Mouse (Mus musculus) T-helper 1 cell (primary cell): Measurements from ENCODE around the gene Kif21b.

Experiments used
- in situ Hi-C: fragments of 300-600 bp; cut with MboI, MseI; formaldehyde crosslinking; loops from one replicate; pipeline ENCODE4 v1.15.1; 2025; ENCODE audit warnings: high pct_unique_total_duplicates

Gene Kif21b

DNA sequence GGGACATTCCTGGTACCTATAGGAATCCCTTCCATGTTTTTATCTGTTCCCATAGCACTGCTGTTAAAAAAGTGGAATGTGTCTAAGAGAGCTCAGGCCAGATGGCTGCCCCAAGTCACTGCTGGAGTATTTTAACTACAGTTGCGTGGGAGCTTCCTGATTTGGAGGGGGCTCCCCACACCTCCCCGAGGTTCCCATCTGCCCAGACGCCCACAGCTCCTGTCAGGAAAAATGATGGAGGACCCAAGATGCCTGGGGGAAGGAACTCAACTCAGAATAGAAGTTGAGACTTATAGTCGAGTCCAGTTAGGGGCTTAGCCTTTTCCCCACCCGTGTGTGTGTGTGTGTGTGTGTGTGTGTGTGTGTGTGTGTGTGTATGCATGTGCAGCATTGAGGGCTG is 2.8 kb upstream of the Kif21b start:
- in situ Hi-C loops, result loop anchor here (25.0 kb wide), 2 partner anchors 559 to 2009 kb away; no protein-coding TSS in a partner anchor

- in situ Hi-C loops, result loop anchor here (25.0 kb wide), 2 partner anchors 558 to 2008 kb away; no protein-coding TSS in a partner anchor
Observed at GRCm38 (mm10) chr1:136128944-136129589, 2.1 kb upstream of the Kif21b start.

- in situ Hi-C loops, result loop anchor here (25.0 kb wide), 2 partner anchors 557 to 2007 kb away; no protein-coding TSS in a partner anchor
Observed at GRCm38 (mm10) chr1:136130107-136130506, 1.1 kb upstream of the Kif21b start.

DNA sequence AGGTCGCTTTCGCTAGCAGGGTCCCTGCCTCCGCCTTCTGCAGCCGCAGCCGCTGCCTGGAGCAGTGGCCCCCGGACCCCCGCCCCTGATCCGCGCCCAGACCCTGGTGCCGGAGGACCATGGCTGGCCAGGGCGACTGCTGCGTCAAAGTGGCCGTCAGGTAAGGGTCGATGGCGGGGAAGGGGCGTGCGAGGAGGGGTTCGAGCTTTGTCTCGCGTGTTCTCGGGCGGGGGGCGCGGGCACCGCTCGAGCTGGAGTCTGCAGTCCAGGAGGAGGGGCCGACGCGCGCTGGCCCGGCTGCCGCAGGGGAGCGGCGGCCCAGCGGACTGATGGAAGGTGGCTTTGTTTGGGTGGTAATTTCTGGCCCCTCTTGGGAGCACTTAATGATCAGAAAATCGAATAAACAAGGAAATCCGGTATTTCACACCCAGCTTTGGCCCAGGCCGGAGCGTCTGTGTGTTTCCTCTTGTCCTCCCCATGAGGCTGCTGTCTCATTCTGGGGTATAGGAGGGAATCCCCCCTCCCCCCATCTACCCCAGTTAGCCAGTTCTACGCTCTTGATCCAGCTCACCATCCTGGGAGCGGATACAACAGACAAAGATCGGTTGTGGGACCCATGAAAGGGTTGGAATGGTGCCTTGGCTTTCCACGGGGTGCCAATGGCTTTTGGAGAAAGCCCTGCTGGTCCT is 558 bp downstream of the Kif21b start:
- in situ Hi-C loops, result loop anchor here (25.0 kb wide), 2 partner anchors 556 to 2006 kb away; no protein-coding TSS in a partner anchor

- in situ Hi-C loops, result loop anchor here (25.0 kb wide), 2 partner anchors 555 to 2005 kb away; no protein-coding TSS in a partner anchor
Observed at GRCm38 (mm10) chr1:136132386-136133201, 1.4 kb downstream of the Kif21b start.

GRCm38 (mm10) chr1:136133570-136134240 is 2.5 kb downstream of the Kif21b start:
- in situ Hi-C loops, result loop anchor here (25.0 kb wide), 2 partner anchors 554 to 2004 kb away; no protein-coding TSS in a partner anchor

GRCm38 (mm10) chr1:136134547-136134946 is 3.4 kb downstream of the Kif21b start:
- in situ Hi-C loops, result loop anchor here (25.0 kb wide), 2 partner anchors 553 to 2003 kb away; no protein-coding TSS in a partner anchor

- in situ Hi-C loops, result loop anchor here (25.0 kb wide), 2 partner anchors 552 to 2002 kb away; no protein-coding TSS in a partner anchor
Observed at GRCm38 (mm10) chr1:136135046-136135445, 3.9 kb downstream of the Kif21b start.

- in situ Hi-C loops, result loop anchor here (25.0 kb wide), 2 partner anchors 551 to 2001 kb away; no protein-coding TSS in a partner anchor
Observed at GRCm38 (mm10) chr1:136135777-136136444, 4.7 kb downstream of the Kif21b start.

GRCm38 (mm10) chr1:136136547-136136946 is 5.4 kb downstream of the Kif21b start:
- in situ Hi-C loops, result loop anchor here (25.0 kb wide), 2 partner anchors 551 to 2001 kb away; no protein-coding TSS in a partner anchor

DNA sequence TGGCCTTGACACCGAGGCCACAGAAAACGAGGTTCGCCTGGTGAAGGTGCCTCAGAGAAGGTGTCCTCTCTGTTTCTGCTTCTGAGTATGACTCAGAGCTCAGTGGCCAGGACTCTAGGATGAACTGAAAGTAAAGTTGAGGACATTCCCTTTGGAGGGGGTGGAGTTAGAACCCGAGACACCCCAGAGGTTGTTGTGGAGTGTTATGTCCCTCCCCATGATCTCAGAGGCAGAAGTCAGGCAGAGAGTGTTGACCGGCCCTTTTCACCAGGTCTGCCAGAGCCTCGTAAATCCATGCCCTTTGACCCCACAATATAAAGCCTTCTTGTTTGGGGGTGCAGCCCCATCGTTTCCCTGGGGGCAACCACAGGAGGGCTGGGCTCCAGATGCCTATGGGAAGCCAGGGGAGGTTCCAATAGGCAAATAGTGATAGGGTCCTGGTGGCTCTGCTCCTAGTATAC is 5.9 kb downstream of the Kif21b start:
- in situ Hi-C loops, result loop anchor here (25.0 kb wide), 2 partner anchors 550 to 2000 kb away; no protein-coding TSS in a partner anchor

DNA sequence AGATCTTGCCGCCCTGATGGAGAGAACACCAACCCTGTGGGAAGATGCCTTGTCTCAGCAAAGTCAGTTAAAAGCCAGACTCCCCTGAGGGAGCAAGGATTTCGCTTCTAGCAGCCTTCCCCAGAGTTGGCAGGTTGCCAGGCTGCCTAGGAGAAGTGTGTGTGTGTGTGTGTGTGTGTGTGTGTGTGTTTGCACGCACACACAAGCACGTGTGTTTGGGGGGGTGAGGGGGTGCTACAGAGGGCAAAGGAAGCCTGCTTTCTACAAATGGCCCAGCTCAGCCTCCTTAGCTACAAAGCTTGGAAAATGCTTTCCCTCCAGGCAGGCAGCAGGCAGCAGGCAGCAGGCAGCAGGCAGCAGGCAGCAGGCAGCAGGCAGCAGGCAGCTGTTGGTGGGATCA is 6.4 kb downstream of the Kif21b start:
- in situ Hi-C loops, result loop anchor here (25.0 kb wide), 2 partner anchors 550 to 2000 kb away; no protein-coding TSS in a partner anchor

DNA sequence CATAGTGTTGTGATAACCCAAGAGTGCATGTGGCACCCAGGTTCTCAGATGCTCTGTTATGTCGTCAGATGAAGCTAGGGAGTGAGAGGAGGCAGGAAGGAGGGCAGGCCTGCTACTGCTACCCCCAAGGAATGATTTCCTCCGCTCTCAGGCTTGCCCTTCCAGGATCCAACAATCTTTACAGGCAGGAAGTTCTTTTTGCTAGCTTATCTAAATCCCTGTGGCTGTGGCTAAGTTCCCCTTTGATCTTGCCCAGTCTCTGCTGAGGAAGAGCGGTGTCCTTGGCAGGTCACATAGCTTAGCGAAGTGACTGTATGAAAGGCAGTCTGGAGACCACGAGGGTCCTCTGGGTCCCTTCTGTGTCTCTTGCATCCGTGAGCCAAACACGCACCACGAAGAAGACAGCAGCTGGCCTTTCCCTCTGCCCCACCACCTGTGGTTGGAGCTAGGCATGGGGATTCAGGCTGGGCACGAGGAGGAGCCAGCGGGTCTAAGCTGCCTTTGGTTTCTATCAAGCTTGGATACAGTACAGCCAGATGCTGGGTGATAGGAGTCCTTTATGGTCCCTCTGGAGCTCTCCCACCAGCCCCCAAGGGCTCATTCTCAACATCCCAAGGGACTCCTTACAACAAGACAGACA is 7.1 kb downstream of the Kif21b start:
- in situ Hi-C loops, result loop anchor here (25.0 kb wide), 2 partner anchors 549 to 1999 kb away; no protein-coding TSS in a partner anchor

DNA sequence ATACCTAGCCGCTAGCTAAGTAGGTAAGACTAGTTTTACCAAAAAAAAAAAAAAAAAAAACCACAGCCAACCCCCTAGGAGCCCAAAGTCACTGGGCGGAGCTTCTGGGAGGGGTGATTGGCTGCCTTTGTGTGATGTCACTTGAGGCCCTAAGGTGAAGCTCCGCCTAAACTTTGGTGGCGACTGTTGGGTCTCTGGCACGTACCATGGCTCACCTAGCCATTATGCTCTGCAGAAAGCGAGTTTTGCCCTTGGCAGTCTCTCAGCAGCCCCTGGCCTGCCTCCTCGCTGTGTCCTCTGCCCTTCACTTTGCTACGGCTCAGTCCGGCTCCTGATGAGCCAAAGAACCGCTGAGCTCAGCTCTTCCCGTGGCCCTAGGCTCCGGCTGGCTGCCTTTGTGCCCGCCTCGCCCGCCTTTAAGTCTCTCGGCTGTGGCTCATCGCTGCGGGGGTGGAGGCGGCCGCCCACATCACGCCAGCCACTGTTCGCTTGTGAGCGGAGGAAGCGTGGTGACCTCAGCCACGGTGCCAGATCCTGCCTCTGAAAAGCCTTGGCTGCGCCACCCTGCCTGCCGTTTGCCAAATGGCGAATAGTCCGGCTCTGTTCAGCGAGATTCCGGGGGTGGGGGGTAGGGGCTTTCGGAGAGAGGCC is 8.9 kb downstream of the Kif21b start:
- in situ Hi-C loops, result loop anchor here (25.0 kb wide), 2 partner anchors 547 to 1997 kb away; no protein-coding TSS in a partner anchor

DNA sequence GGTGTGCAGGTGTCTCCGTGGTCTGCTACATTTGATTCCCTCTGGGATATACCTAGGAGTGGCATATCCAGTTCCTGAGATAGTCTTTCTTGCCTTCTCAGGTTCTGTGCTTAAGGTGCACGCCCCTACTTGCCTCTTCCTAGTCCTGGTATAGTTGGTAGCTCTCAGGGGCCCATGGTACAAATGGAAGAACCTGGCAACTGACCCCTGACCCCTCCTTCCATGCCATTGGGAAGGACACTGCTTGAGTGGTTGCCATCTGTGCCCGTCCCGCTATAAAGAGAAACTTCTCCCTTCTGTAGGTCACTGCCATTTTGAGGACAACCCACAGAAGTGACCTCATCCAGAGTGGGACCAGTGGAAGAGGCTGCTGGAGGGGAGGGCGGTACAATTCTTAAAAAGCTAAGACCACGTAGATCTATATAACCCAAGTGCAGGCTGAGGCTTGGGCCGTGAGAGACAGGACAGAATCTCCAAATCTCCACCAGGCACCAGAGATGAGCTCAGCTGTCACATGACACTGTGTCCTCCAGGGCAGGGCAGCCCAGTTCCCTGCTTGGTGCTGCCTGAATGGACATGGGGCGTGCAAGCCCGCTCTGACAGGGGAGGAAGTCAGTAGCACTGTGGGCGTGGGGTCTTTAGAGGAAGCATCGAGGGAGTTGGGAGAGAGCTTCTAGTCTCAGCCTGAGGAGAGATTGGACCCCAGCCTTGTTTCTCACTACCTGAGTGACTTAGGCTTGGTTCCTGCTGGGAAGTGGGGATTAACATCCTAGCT is 10.2 kb downstream of the Kif21b start:
- in situ Hi-C loops, result loop anchor here (25.0 kb wide), 2 partner anchors 546 to 1996 kb away; no protein-coding TSS in a partner anchor

GRCm38 (mm10) chr1:136142336-136142735 is 11.1 kb downstream of the Kif21b start:
- in situ Hi-C loops, result loop anchor here (25.0 kb wide), 2 partner anchors 545 to 1995 kb away; no protein-coding TSS in a partner anchor

GRCm38 (mm10) chr1:136143514-136143913 is 12.3 kb downstream of the Kif21b start:
- in situ Hi-C loops, result loop anchor here (25.0 kb wide), 2 partner anchors 544 to 1994 kb away; no protein-coding TSS in a partner anchor

GRCm38 (mm10) chr1:136149702-136150101 is 18.5 kb downstream of the Kif21b start:
- in situ Hi-C loops, result loop anchor here (5.0 to 25.0 kb wide), 4 partner anchors 37 to 1988 kb away; no protein-coding TSS in a partner anchor
